Mouse (Mus musculus) heart, postnatal 0 days (tissue): ENCODE data around the gene Tmem107. TPM values are rescaled to one million over a fixed set of nuclear protein-coding genes. Genes with fewer than 3 reads are reported as not detected.
"Not testable (repeated sequence)": the region's sequence is repeated elsewhere in the genome, so short reads cannot be mapped to it uniquely, and the experiment has no call there.

Experiments
- ATAC-seq: fragments of 200-750 bp; cut with Nextera tagmentation; 2 replicates; pipeline ENCODE4 v1.8.0; 2017; ENCODE audit warnings: low read depth, moderate number of reproducible peaks, moderate library complexity; ENCODE audit not compliant: insufficient read depth
- DNase-seq: peaks from one replicate; pipeline ENCODE4 v3.0.0-alpha.2; 2016; ENCODE audit warnings: low spot score
- H3K27ac ChIP-seq: fragments of 300-500 bp; sonication (generic); 2 replicates; pipeline ENCODE4 v1.5.1; 2014; ENCODE audit warnings: low read depth, mild to moderate bottlenecking
- H3K27me3 ChIP-seq: fragments of 300-500 bp; sonication (generic); 2 replicates; pipeline ENCODE4 v1.6.1; 2014; ENCODE audit warnings: low read length, mixed read lengths; ENCODE audit not compliant: control insufficient read depth, insufficient read depth
- H3K36me3 ChIP-seq: fragments of 300-500 bp; sonication (generic); replicated peaks from 2 replicates; pipeline ENCODE4 v1.6.1; 2014; ENCODE audit warnings: low read length, mixed read lengths; ENCODE audit not compliant: control insufficient read depth, insufficient read depth
- H3K4me1 ChIP-seq: fragments of 300-500 bp; sonication (generic); 2 replicates; pipeline ENCODE4 v1.6.1; 2014; ENCODE audit warnings: antibody characterized with exemption; ENCODE audit not compliant: control insufficient read depth, insufficient read depth
- H3K4me2 ChIP-seq: fragments of 300-500 bp; sonication (generic); 2 replicates; pipeline ENCODE4 v1.6.1; 2014; ENCODE audit warnings: low read depth, mild to moderate bottlenecking, low read length, moderate library complexity
- H3K4me3 ChIP-seq: fragments of 300-500 bp; sonication (generic); 2 replicates; pipeline ENCODE4 v1.5.1; 2014; ENCODE audit warnings: low read depth, low read length
- H3K9ac ChIP-seq: fragments of 300-500 bp; sonication (generic); replicated peaks from 2 replicates; pipeline ENCODE4 v1.6.1; 2014; ENCODE audit warnings: low read depth, low read length, mixed read lengths
- H3K9me3 ChIP-seq: fragments of 300-500 bp; sonication (generic); replicated peaks from 2 replicates; pipeline ENCODE4 v1.6.1; 2016; ENCODE audit warnings: low read length; ENCODE audit not compliant: control insufficient read depth
- CTCF ChIP-seq: IDR thresholded peaks from 2 replicates; pipeline ENCODE4 v1.5.1; 2016; ENCODE audit warnings: antibody characterized with exemption, control low read depth, low read depth
- EP300 ChIP-seq: IDR thresholded peaks from 2 replicates; pipeline ENCODE4 v1.6.1; 2016; ENCODE audit warnings: antibody characterized with exemption, low read depth
- WGBS: fragments of 180-500 bp; shearing (Covaris S2); extraction: QIAGEN DNeasy Blood & Tissue Kit; methylation state at CpG from one replicate; pipeline ENCODE4 v1.1.7; 2014; 5-methylcytosine and 5-hydroxymethylcytosine counted together
- polyA plus RNA-seq: library from polyadenylated mRNA; unstranded; fragments of >200 nt; fragmentation: Nextera tagmentation; extraction: Ambion mirVana; gene quantifications from 2 replicates; pipeline ENCODE4 v1.2.1, GENCODE M21; 2015
- total RNA-seq: library from RNA; depleted of rRNA; stranded (reverse); fragments of >200 nt; gene quantifications from 2 replicates; pipeline ENCODE4 v1.2.3, GENCODE M21; 2014; ENCODE audit warnings: low replicate concordance

The Tmem107 gene
- total and polyA plus RNA-seq, 2 experiments from 2014 or later, result 10.9 to 18.3 TPM

GRCm38 (mm10) chr11:69092871-69093270 is 22.3 kb downstream of the Tmem107 start:
- TF ChIP-seq CTCF (peak; percentile 17; the same call in 1 of the 2 replicates), EP300 (no peak)
- H3K4me2 ChIP-seq, result no peak overlapping the region
- ATAC-seq (no peak), DNase-seq (no peak)
- peaks cover 30% of the 10 kb centered on the region for H3K36me3 ChIP-seq
- H3K27ac ChIP-seq, result peak overlapping the region; percentile 60
- H3K27me3 ChIP-seq, result no peaks in the 10 kb centered on the region
- H3K9me3 ChIP-seq, result no peaks in the 10 kb centered on the region
- H3K4me1 ChIP-seq, result peaks cover 11% of the 10 kb centered on the region
- WGBS, result 80% methylated on average over 4 of the region's 4 CpGs
- no peak overlapping the region for H3K4me3 ChIP-seq
- no peak overlapping the region for H3K9ac ChIP-seq

GRCm38 (mm10) chr11:69093856-69094255 is 23.2 kb downstream of the Tmem107 start:
- H3K9me3 ChIP-seq, H3K4me2 ChIP-seq, H3K27me3 ChIP-seq, DNase-seq, H3K4me3 ChIP-seq, ATAC-seq: not testable (repeated sequence)
- peak overlapping the region; percentile 96 for H3K27ac ChIP-seq
- H3K9ac ChIP-seq, result peak overlapping the region; percentile 34; the same call in 1 of the 2 replicates
- H3K4me1 ChIP-seq, result peaks cover 18% of the 10 kb centered on the region
- H3K36me3 ChIP-seq, result peaks cover 30% of the 10 kb centered on the region
- 87% methylated on average over 7 of the region's 7 CpGs for WGBS

GRCm38 (mm10) chr11:69094697-69095429 is 24.3 kb downstream of the Tmem107 start, which contains the start of gene Per1:
Gene Per1, plus strand, starts transcription at chr11:69095217.
- Histone ChIP-seq H3K4me2 (peak within 1 kb of the TSS; percentile 71), H3K4me1 (peaks cover 9% of the 10 kb centered on the region), H3K9ac (peak within 1 kb of the TSS; percentile 96), H3K27me3 (no peaks in the 10 kb centered on the region), H3K9me3 (no peaks in the 10 kb centered on the region), H3K27ac (peak within 1 kb of the TSS; percentile 99), H3K4me3 (peak within 1 kb of the TSS; percentile 76), H3K36me3 (peaks cover 26% of the 10 kb centered on the region)
- TF ChIP-seq CTCF, result no peak
- TF ChIP-seq EP300, result peak; percentile 97
- peak; percentile 100 for DNase-seq
- under 1% methylated on average over 37 of the region's 37 CpGs for WGBS
- ATAC-seq, result peak; percentile 77

GRCm38 (mm10) chr11:69095511-69096231 is 25.1 kb downstream of the Tmem107 start:
- under 1% methylated on average over 27 of the region's 27 CpGs for WGBS

GRCm38 (mm10) chr11:69096360-69096986 is 25.9 kb downstream of the Tmem107 start:
- DNase-seq (no peak), ATAC-seq (no peak)
- no peak for TF ChIP-seq CTCF
- no peak for TF ChIP-seq EP300
- 5% methylated on average over 9 of the region's 9 CpGs for WGBS
- no peaks in the 10 kb centered on the region for H3K27me3 ChIP-seq
- no peaks in the 10 kb centered on the region for H3K9me3 ChIP-seq
- H3K4me1 ChIP-seq, result peaks cover 16% of the 10 kb centered on the region
- H3K4me2 ChIP-seq, result peak overlapping the region; percentile 71
- peak overlapping the region; percentile 76 for H3K4me3 ChIP-seq
- H3K36me3 ChIP-seq, result peaks cover 26% of the 10 kb centered on the region
- peak overlapping the region; percentile 99 for H3K27ac ChIP-seq
- peak overlapping the region; percentile 96 for H3K9ac ChIP-seq

More at GRCm38 (mm10) chr11:69095511-69096231, 25.1 kb downstream of the Tmem107 start:
- ATAC-seq (no peak), DNase-seq (peak; percentile 70)
- TF ChIP-seq EP300 (no peak), CTCF (no peak)
- H3K4me1 ChIP-seq, result peaks cover 15% of the 10 kb centered on the region
- peaks cover 25% of the 10 kb centered on the region for H3K36me3 ChIP-seq
- H3K27ac ChIP-seq, result peak overlapping the region; percentile 99
- no peaks in the 10 kb centered on the region for H3K27me3 ChIP-seq
- peak overlapping the region; percentile 76 for H3K4me3 ChIP-seq
- no peaks in the 10 kb centered on the region for H3K9me3 ChIP-seq
- H3K9ac ChIP-seq, result peak overlapping the region; percentile 96
- peak overlapping the region; percentile 71 for H3K4me2 ChIP-seq
